Mouse (Mus musculus): ENCODE measurements around the gene Col4a2. TPM values are rescaled to one million over a fixed set of nuclear protein-coding genes. Genes with fewer than 3 reads are reported as not detected.

The Col4a2 gene
- polyA plus RNA-seq, 1 experiment from 2014 or later, result 47.2 TPM

- Histone ChIP-seq H3K4me1 (replicated peaks; ENCODE audit: control insufficient read depth, insufficient read depth) (peaks cover 5% of the 10 kb centered on the region; the same call in 1 of the 2 replicates), H3K27me3 (ENCODE audit: control insufficient read depth, insufficient read depth, low read length) (no peaks in the 10 kb centered on the region), H3K9me3 (ENCODE audit: control insufficient read depth, low read length) (no peaks in the 10 kb centered on the region), H3K4me3 (ENCODE audit: low read depth, low read length) (no peak overlapping the region), H3K9ac (ENCODE audit: low read length) (no peak overlapping the region), H3K27ac (replicated peaks) (no peak overlapping the region), H3K36me3 (ENCODE audit: control insufficient read depth, insufficient read depth, low read length) (no peaks in the 10 kb centered on the region; the same call in 1 of the 2 replicates), H3K4me2 (replicated peaks; ENCODE audit: low read depth) (no peak overlapping the region)
- ATAC-seq (ENCODE audit: low FRiP score, low TSS enrichment) (no peak), DNase-seq (ENCODE audit: low spot score) (no peak)
- 62% methylated on average over 7 of the region's 7 CpGs for WGBS
- TF ChIP-seq CTCF (IDR thresholded peaks at IDR 0.05; ENCODE audit: low read depth), result no peak
- no peak for TF ChIP-seq EP300 (optimal IDR thresholded peaks at IDR 0.05)
These were observed 4.0 kb upstream of the Col4a2 start for GRCm38 (mm10) chr8:11308570-11308998.

- peak overlapping the region; percentile 18; the same call in 1 of the 2 replicates for H3K4me2 ChIP-seq (replicated peaks; ENCODE audit: low read depth)
- no peaks in the 10 kb centered on the region for H3K27me3 ChIP-seq (ENCODE audit: control insufficient read depth, insufficient read depth, low read length)
- H3K9ac ChIP-seq (ENCODE audit: low read length), result no peak overlapping the region; the same call in 1 of the 2 replicates
- WGBS, result 56% methylated on average over 5 of the region's 5 CpGs
- H3K36me3 ChIP-seq (ENCODE audit: control insufficient read depth, insufficient read depth, low read length), result no peaks in the 10 kb centered on the region; the same call in 1 of the 2 replicates
- H3K4me3 ChIP-seq (ENCODE audit: low read depth, low read length), result no peak overlapping the region
- H3K27ac ChIP-seq (replicated peaks), result 0 out of 2 replicates have a peak overlapping the region, but pooled peaks have one; percentile 14
- no peak for DNase-seq (ENCODE audit: low spot score)
- peaks cover 5% of the 10 kb centered on the region; the same call in 1 of the 2 replicates for H3K4me1 ChIP-seq (replicated peaks; ENCODE audit: control insufficient read depth, insufficient read depth)
- TF ChIP-seq EP300 (optimal IDR thresholded peaks at IDR 0.05) (no peak), CTCF (IDR thresholded peaks at IDR 0.05; ENCODE audit: low read depth) (no peak)
- no peak for ATAC-seq (ENCODE audit: low FRiP score, low TSS enrichment)
- H3K9me3 ChIP-seq (ENCODE audit: control insufficient read depth, low read length), result no peaks in the 10 kb centered on the region
These were observed 3.4 kb upstream of the Col4a2 start for GRCm38 (mm10) chr8:11309226-11309625.

- ATAC-seq (ENCODE audit: low FRiP score, low TSS enrichment), result no peak
- 49% methylated on average over 2 of the region's 2 CpGs for WGBS
- H3K4me3 ChIP-seq (ENCODE audit: low read depth, low read length), result peak overlapping the region; percentile 75
- no peak overlapping the region for H3K27ac ChIP-seq (replicated peaks)
- 0 out of 2 replicates have a peak, but pooled peaks cover 3% of the 10 kb centered on the region for H3K4me1 ChIP-seq (replicated peaks; ENCODE audit: control insufficient read depth, insufficient read depth)
- no peaks in the 10 kb centered on the region for H3K9me3 ChIP-seq (ENCODE audit: control insufficient read depth, low read length)
- no peak for DNase-seq (ENCODE audit: low spot score)
- H3K4me2 ChIP-seq (replicated peaks; ENCODE audit: low read depth), result peak overlapping the region; percentile 83
- no peaks in the 10 kb centered on the region for H3K27me3 ChIP-seq (ENCODE audit: control insufficient read depth, insufficient read depth, low read length)
- no peak overlapping the region for H3K9ac ChIP-seq (ENCODE audit: low read length)
- TF ChIP-seq CTCF (IDR thresholded peaks at IDR 0.05; ENCODE audit: low read depth) (no peak), EP300 (optimal IDR thresholded peaks at IDR 0.05) (no peak)
- no peaks in the 10 kb centered on the region; the same call in 1 of the 2 replicates for H3K36me3 ChIP-seq (ENCODE audit: control insufficient read depth, insufficient read depth, low read length)
These were observed 2.6 kb upstream of the Col4a2 start for GRCm38 (mm10) chr8:11310049-11310448.

DNA sequence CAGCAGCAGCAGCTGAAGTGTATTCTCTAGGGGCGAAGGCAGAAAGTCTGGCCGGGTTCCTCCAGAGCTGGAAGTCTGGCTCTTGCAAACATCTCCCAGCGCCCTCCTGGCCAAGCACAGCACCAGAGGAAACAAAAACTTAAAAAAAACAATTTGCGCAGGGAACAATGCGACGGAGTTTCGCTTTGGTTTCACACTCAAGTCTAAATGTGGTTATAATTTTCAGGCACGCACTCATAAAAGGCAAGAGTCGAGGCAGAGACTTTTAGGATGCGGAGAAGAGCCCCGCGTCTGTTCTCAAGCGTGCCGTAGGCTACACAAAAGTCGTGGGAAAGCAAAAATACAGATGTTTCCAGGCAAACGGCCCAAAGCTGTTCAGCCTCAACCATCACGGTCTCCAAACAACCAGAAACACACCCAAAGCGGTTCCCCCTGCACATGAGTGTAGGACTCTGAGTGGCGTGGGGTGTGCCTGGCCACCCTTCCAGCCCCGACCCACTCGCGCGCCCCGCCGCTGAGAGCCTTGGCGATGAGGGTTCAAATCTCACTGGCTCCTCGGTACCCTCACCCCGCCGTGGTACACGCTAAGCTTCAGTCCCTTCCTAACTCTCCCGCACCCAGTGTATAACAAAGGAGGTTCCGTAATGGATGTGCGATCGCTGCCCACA lies 790 bp upstream of the Col4a2 start:
- Histone ChIP-seq H3K27ac (replicated peaks) (peak overlapping the region; percentile 96), H3K4me3 (ENCODE audit: low read depth, low read length) (peak overlapping the region; percentile 75), H3K4me1 (replicated peaks; ENCODE audit: control insufficient read depth, insufficient read depth) (0 out of 2 replicates have a peak, but pooled peaks cover 3% of the 10 kb centered on the region), H3K4me2 (replicated peaks; ENCODE audit: low read depth) (peak overlapping the region; percentile 83), H3K36me3 (ENCODE audit: control insufficient read depth, insufficient read depth, low read length) (no peaks in the 10 kb centered on the region; the same call in 1 of the 2 replicates), H3K27me3 (ENCODE audit: control insufficient read depth, insufficient read depth, low read length) (no peaks in the 10 kb centered on the region), H3K9me3 (ENCODE audit: control insufficient read depth, low read length) (no peaks in the 10 kb centered on the region), H3K9ac (ENCODE audit: low read length) (peak overlapping the region; percentile 93)
- peak; percentile 28 for DNase-seq (ENCODE audit: low spot score)
- ATAC-seq (ENCODE audit: low FRiP score, low TSS enrichment), result peak; percentile 13; the same call in 1 of the 2 replicates
- TF ChIP-seq CTCF (IDR thresholded peaks at IDR 0.05; ENCODE audit: low read depth), result no peak
- TF ChIP-seq EP300 (optimal IDR thresholded peaks at IDR 0.05), result no peak
- 5% methylated on average over 34 of the region's 34 CpGs for WGBS

DNA sequence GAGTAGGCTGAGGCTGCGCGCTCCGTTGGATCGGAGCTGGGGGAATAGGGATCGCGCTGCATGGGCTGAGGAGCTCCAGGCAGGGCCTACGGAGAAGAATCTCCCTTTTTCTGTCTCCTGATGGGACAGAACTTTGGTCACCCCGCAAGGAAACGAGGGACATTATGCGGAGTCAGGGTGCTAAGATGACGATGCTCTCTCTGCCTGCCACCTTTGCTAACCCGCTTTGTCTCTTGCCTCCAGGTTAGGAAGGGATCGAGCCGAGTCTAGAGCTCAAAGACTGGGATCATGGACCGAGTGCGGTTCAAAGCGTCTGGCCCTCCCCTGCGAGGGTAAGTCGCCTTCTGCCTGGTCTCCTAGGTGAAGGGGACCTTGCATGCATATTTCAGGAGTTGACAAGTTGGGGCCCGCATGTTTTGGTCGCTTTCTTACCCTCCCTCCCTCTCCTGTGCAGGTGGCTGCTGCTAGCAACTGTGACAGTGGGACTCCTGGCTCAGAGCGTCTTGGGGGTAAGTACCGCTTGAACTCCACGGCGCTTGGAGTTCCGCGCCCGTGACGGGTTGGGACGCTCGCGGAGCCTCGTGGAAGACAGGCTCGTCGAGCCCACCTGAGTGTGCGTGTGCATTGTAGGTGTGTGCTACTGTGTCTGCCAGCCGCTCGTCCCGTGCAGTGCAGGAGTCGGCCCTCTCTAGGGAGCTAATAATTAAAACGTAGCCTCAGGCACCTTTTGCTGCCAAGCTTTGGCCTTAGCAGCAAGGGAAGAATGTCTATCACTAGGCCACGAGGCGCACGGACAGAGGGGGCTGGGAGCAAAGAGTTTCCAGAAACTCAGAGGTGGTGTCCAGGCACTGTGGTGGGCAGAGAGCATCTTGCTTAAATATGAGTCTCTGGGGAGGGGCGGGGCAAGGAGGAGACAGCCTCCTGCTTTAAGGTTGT lies 839 bp downstream of the Col4a2 start:
- 5% methylated on average over 45 of the region's 45 CpGs for WGBS
- Histone ChIP-seq H3K27ac (replicated peaks) (peak overlapping the region; percentile 96), H3K27me3 (ENCODE audit: control insufficient read depth, insufficient read depth, low read length) (no peaks in the 10 kb centered on the region), H3K9me3 (ENCODE audit: control insufficient read depth, low read length) (no peaks in the 10 kb centered on the region), H3K4me3 (ENCODE audit: low read depth, low read length) (peak overlapping the region; percentile 75), H3K9ac (ENCODE audit: low read length) (peak overlapping the region; percentile 93), H3K4me2 (replicated peaks; ENCODE audit: low read depth) (peak overlapping the region; percentile 83), H3K36me3 (ENCODE audit: control insufficient read depth, insufficient read depth, low read length) (no peaks in the 10 kb centered on the region), H3K4me1 (replicated peaks; ENCODE audit: control insufficient read depth, insufficient read depth) (0 out of 2 replicates have a peak, but pooled peaks cover 3% of the 10 kb centered on the region)
- ATAC-seq (ENCODE audit: low FRiP score, low TSS enrichment) (no peak; the same call in 1 of the 2 replicates), DNase-seq (ENCODE audit: low spot score) (peak; percentile 19)
- TF ChIP-seq CTCF (IDR thresholded peaks at IDR 0.05; ENCODE audit: low read depth) (no peak), EP300 (optimal IDR thresholded peaks at IDR 0.05) (no peak)
